19 mouse cellular contexts compared by ENCODE assay signal in the genomic region with DNA sequence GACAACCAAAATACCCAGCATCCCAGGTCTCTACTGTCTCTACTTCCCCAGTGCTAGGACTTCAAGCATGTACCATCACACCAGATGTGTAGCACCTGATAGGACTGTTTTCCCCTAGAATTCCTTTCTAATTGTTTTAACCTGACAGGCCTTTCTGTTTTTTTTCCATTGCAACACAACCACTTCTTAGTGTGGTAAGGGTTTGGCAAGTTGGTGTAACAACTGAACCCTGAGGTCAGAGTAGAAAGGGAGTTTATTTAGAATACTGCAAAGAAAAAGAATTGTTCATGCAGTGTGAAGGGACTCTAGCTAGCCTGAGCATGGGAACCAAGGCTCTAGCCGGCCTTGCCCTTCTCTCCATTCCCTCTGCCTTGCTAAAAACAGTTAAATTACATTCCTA.
DNase-seq lines count a peak whose midpoint lies in the region; ATAC-seq lines count a peak whose summit lies in the region.
"Had no signal": no experiment of that assay in that cellular context is flagged by ENCODE, and none has a peak within 500 bp of the region (broad histone marks: within the 10 kb centered on the region; RNA-seq: fewer than 3 reads in every experiment).

No protein-coding gene starts in this region.

- ATAC-seq in megakaryocyte, adult 5-6 weeks (ENCODE audit: poor library complexity, severe bottlenecking): peak; percentile 58
- ATAC-seq: CD4-positive, CD25-positive, alpha-beta regulatory T cell, adult 4 months; forebrain, embryonic 13.5 days; forebrain, embryonic 15.5 days; forebrain, postnatal 0 days had no signal

- DNase-seq in heart, adult 11 months: peak; percentile 35
- DNase-seq in heart, adult 8-10 months (ENCODE audit: low spot score): no peak
- peak; percentile 29 for DNase-seq in NIH3T3 (ENCODE audit: low read depth)
- DNase-seq in spleen, postnatal 10 days (ENCODE audit: low spot score in 2 of 2): no peak
- no peak for DNase-seq in yolk sac, embryonic 10.5 days (ENCODE audit: low spot score)
- DNase-seq: adrenal gland, adult 2 months; adrenal gland, postnatal 10 days; adrenal gland, postnatal 25 days; B cell, adult 2 months; cerebellum, adult 11 months; cerebellum, adult 18-20 months; cerebellum, adult 8-10 months; cerebellum, postnatal 10 days; cerebellum, postnatal 25 days; forebrain, postnatal 0 days had no signal

Comparison
In these comparisons a context has a peak if more than half of its experiments do, and no peak if none do; other contexts are left out.
1. DNase-seq: peak in heart, adult 11 months (single experiment) and NIH3T3 (single experiment); none in heart, adult 8-10 months (single experiment), spleen, postnatal 10 days (0 of 2) and yolk sac, embryonic 10.5 days (single experiment).